Mouse (Mus musculus) liver, postnatal 0 days (tissue): ENCODE data around the gene Igf1.

Experiments used
- CTCF ChIP-seq: sonication (generic); IDR thresholded peaks from 2 replicates; pipeline ENCODE4 v1.5.1; 2016; ENCODE audit warnings: antibody characterized with exemption, low read depth
- EP300 ChIP-seq: IDR thresholded peaks from 2 replicates; pipeline ENCODE4 v1.6.1; 2016; ENCODE audit warnings: antibody characterized with exemption, low read depth, mild to moderate bottlenecking

GRCm38 (mm10) chr10:87906121-87906520 lies 48.1 kb downstream of the Igf1 start:
- TF ChIP-seq CTCF, result no peak
- TF ChIP-seq EP300, result no peak
